Mouse (Mus musculus) limb, embryonic 15.5 days (tissue): ENCODE measurements around the gene Hoxb4. TPM values are rescaled to one million over a fixed set of nuclear protein-coding genes. Genes with fewer than 3 reads are reported as not detected.

Experiments used
- ATAC-seq: fragments of 200-750 bp; cut with Nextera tagmentation; 2 replicates; pipeline ENCODE4 v1.8.0; 2017; ENCODE audit warnings: low read depth, moderate TSS enrichment; ENCODE audit not compliant: insufficient number of reproducible peaks, low FRiP score, low TSS enrichment
- H3K27ac ChIP-seq: fragments of 300-500 bp; sonication (generic); 2 replicates; pipeline ENCODE4 v1.5.1; 2015; ENCODE audit warnings: moderate library complexity, mild to moderate bottlenecking, inconsistent platforms
- H3K27me3 ChIP-seq: fragments of 300-500 bp; sonication (generic); 2 replicates; pipeline ENCODE4 v1.6.1; 2015; ENCODE audit warnings: inconsistent platforms
- H3K36me3 ChIP-seq: fragments of 300-500 bp; sonication (generic); 2 replicates; pipeline ENCODE4 v1.6.1; 2015; ENCODE audit warnings: inconsistent platforms
- H3K4me1 ChIP-seq: fragments of 300-500 bp; sonication (generic); 2 replicates; pipeline ENCODE4 v1.6.1; 2015; ENCODE audit warnings: inconsistent platforms
- H3K4me2 ChIP-seq: fragments of 300-500 bp; sonication (generic); 2 replicates; pipeline ENCODE4 v1.6.1; 2015; ENCODE audit warnings: mild to moderate bottlenecking, inconsistent platforms
- H3K4me3 ChIP-seq: fragments of 300-500 bp; sonication (generic); 2 replicates; pipeline ENCODE4 v1.5.1; 2015; ENCODE audit warnings: mild to moderate bottlenecking, inconsistent platforms
- H3K9ac ChIP-seq: fragments of 300-500 bp; sonication (generic); 2 replicates; pipeline ENCODE4 v1.6.1; 2015; ENCODE audit warnings: inconsistent platforms
- H3K9me3 ChIP-seq: fragments of 300-500 bp; sonication (generic); 2 replicates; pipeline ENCODE4 v1.6.1; 2016; ENCODE audit warnings: inconsistent platforms
- WGBS: fragments of 180-500 bp; shearing (Covaris S2); methylation state at CpG from one replicate; pipeline ENCODE4 v1.1.7; 2015; 5-methylcytosine and 5-hydroxymethylcytosine counted together
- polyA plus RNA-seq: library from polyadenylated mRNA; unstranded; fragments of >200 nt; fragmentation: Nextera tagmentation; extraction: Ambion mirVana; gene quantifications from 2 replicates; pipeline ENCODE4 v1.2.1, GENCODE M21; 2015

The Hoxb4 gene
- polyA plus RNA-seq, 1 experiment from 2014 or later, result 0.29 TPM

GRCm38 (mm10) chr11:96303151-96304099, 14.6 kb upstream of the Hoxb4 start, which contains the start of gene Hoxb5:
Gene Hoxb5 (plus strand): TSS chr11:96303336.
- H3K4me3 ChIP-seq, result peak within 1 kb of the TSS; percentile 23
- peaks cover 26% of the 10 kb centered on the region for H3K4me1 ChIP-seq
- no peaks in the 10 kb centered on the region for H3K36me3 ChIP-seq
- H3K4me2 ChIP-seq, result peak within 1 kb of the TSS; percentile 42
- no peak within 1 kb of the TSS for H3K27ac ChIP-seq
- H3K9ac ChIP-seq, result no peak within 1 kb of the TSS; the same call in 1 of the 2 replicates
- no peak for ATAC-seq
- peaks cover 100% of the 10 kb centered on the region for H3K27me3 ChIP-seq
- no peaks in the 10 kb centered on the region for H3K9me3 ChIP-seq
- under 1% methylated on average over 68 of the region's 69 CpGs for WGBS

GRCm38 (mm10) chr11:96304381-96305195, 13.5 kb upstream of the Hoxb4 start:
- Histone ChIP-seq H3K9me3 (no peaks in the 10 kb centered on the region), H3K36me3 (no peaks in the 10 kb centered on the region), H3K4me1 (peaks cover 21% of the 10 kb centered on the region), H3K27ac (no peak overlapping the region), H3K4me3 (peak overlapping the region; percentile 3; the same call in 1 of the 2 replicates), H3K9ac (no peak overlapping the region), H3K27me3 (peaks cover 100% of the 10 kb centered on the region), H3K4me2 (0 out of 2 replicates have a peak overlapping the region, but pooled peaks have one; percentile 10)
- 6% methylated on average over 38 of the region's 38 CpGs for WGBS
- ATAC-seq, result no peak

GRCm38 (mm10) chr11:96305505-96306182, 12.4 kb upstream of the Hoxb4 start:
- no peaks in the 10 kb centered on the region for H3K9me3 ChIP-seq
- peaks cover 99% of the 10 kb centered on the region for H3K27me3 ChIP-seq
- 66% methylated on average over 6 of the region's 6 CpGs for WGBS
- no peaks in the 10 kb centered on the region for H3K36me3 ChIP-seq
- ATAC-seq, result no peak
- H3K4me1 ChIP-seq, result peaks cover 21% of the 10 kb centered on the region
- H3K4me2 ChIP-seq, result no peak overlapping the region
- no peak overlapping the region for H3K4me3 ChIP-seq
- H3K27ac ChIP-seq, result no peak overlapping the region
- H3K9ac ChIP-seq, result no peak overlapping the region

- Histone ChIP-seq H3K36me3 (no peaks in the 10 kb centered on the region), H3K4me1 (peaks cover 19% of the 10 kb centered on the region), H3K4me3 (no peak overlapping the region), H3K27ac (no peak overlapping the region), H3K4me2 (no peak overlapping the region), H3K27me3 (peaks cover 99% of the 10 kb centered on the region), H3K9ac (no peak overlapping the region), H3K9me3 (no peaks in the 10 kb centered on the region)
- WGBS, result 24% methylated on average over 7 of the region's 7 CpGs
- no peak for ATAC-seq
Measured at GRCm38 (mm10) chr11:96306183-96306907, 11.7 kb upstream of the Hoxb4 start.

GRCm38 (mm10) chr11:96306908-96307269, 11.2 kb upstream of the Hoxb4 start:
- no peak overlapping the region for H3K27ac ChIP-seq
- H3K4me1 ChIP-seq, result peaks cover 24% of the 10 kb centered on the region
- no peak overlapping the region for H3K9ac ChIP-seq
- ATAC-seq, result no peak
- 8% methylated on average over 13 of the region's 13 CpGs for WGBS
- H3K9me3 ChIP-seq, result no peaks in the 10 kb centered on the region
- H3K4me3 ChIP-seq, result no peak overlapping the region
- H3K4me2 ChIP-seq, result no peak overlapping the region
- no peaks in the 10 kb centered on the region for H3K36me3 ChIP-seq
- H3K27me3 ChIP-seq, result peaks cover 99% of the 10 kb centered on the region

- H3K9ac ChIP-seq, result no peak overlapping the region
- peaks cover 19% of the 10 kb centered on the region for H3K4me1 ChIP-seq
- no peak overlapping the region for H3K4me2 ChIP-seq
- no peak overlapping the region for H3K4me3 ChIP-seq
- 21% methylated on average over 4 of the region's 4 CpGs for WGBS
- H3K27ac ChIP-seq, result no peak overlapping the region
- ATAC-seq, result no peak
- H3K36me3 ChIP-seq, result no peaks in the 10 kb centered on the region
- peaks cover 99% of the 10 kb centered on the region for H3K27me3 ChIP-seq
- no peaks in the 10 kb centered on the region for H3K9me3 ChIP-seq
Measured at GRCm38 (mm10) chr11:96308763-96309162, 9.3 kb upstream of the Hoxb4 start.

- no peak overlapping the region for H3K9ac ChIP-seq
- H3K36me3 ChIP-seq, result no peaks in the 10 kb centered on the region
- 31% methylated on average over 4 of the region's 4 CpGs for WGBS
- no peak overlapping the region for H3K4me2 ChIP-seq
- H3K4me1 ChIP-seq, result peaks cover 16% of the 10 kb centered on the region; the same call in 1 of the 2 replicates
- no peak overlapping the region for H3K4me3 ChIP-seq
- no peak for ATAC-seq
- H3K9me3 ChIP-seq, result no peaks in the 10 kb centered on the region
- peak overlapping the region; percentile 5; the same call in 1 of the 2 replicates for H3K27ac ChIP-seq
- peaks cover 99% of the 10 kb centered on the region for H3K27me3 ChIP-seq
Measured at GRCm38 (mm10) chr11:96309288-96309687, 8.8 kb upstream of the Hoxb4 start.

- peaks cover 99% of the 10 kb centered on the region for H3K27me3 ChIP-seq
- WGBS, result 15% methylated on average over 20 of the region's 20 CpGs
- peaks cover 18% of the 10 kb centered on the region for H3K4me1 ChIP-seq
- H3K9ac ChIP-seq, result no peak overlapping the region
- ATAC-seq, result no peak
- H3K27ac ChIP-seq, result no peak overlapping the region
- no peaks in the 10 kb centered on the region for H3K9me3 ChIP-seq
- no peaks in the 10 kb centered on the region for H3K36me3 ChIP-seq
- H3K4me3 ChIP-seq, result no peak overlapping the region
- no peak overlapping the region for H3K4me2 ChIP-seq
Measured at GRCm38 (mm10) chr11:96310183-96310938, 7.7 kb upstream of the Hoxb4 start.

- 13% methylated on average over 6 of the region's 6 CpGs for WGBS
- H3K9ac ChIP-seq, result no peak overlapping the region
Measured at GRCm38 (mm10) chr11:96311097-96311496, 7.0 kb upstream of the Hoxb4 start.

GRCm38 (mm10) chr11:96311520-96312417, 6.3 kb upstream of the Hoxb4 start:
- Histone ChIP-seq H3K36me3 (no peaks in the 10 kb centered on the region), H3K27ac (no peak overlapping the region)

More at GRCm38 (mm10) chr11:96311097-96311496, 7.0 kb upstream of the Hoxb4 start:
- ATAC-seq, result no peak
- Histone ChIP-seq H3K4me3 (peak overlapping the region; percentile 30), H3K27me3 (peaks cover 99% of the 10 kb centered on the region), H3K36me3 (no peaks in the 10 kb centered on the region), H3K27ac (no peak overlapping the region), H3K4me2 (peak overlapping the region; percentile 24; the same call in 1 of the 2 replicates), H3K9me3 (no peaks in the 10 kb centered on the region), H3K4me1 (peaks cover 18% of the 10 kb centered on the region)

More at GRCm38 (mm10) chr11:96311520-96312417, 6.3 kb upstream of the Hoxb4 start:
- Histone ChIP-seq H3K4me2 (peak overlapping the region; percentile 24), H3K4me3 (peak overlapping the region; percentile 30), H3K9me3 (no peaks in the 10 kb centered on the region), H3K9ac (no peak overlapping the region), H3K27me3 (peaks cover 99% of the 10 kb centered on the region), H3K4me1 (peaks cover 18% of the 10 kb centered on the region)
- ATAC-seq, result 0 out of 2 replicates have a peak, but pooled peaks have one; percentile 67
- 2% methylated on average over 31 of the region's 31 CpGs for WGBS
